Mouse (Mus musculus): ENCODE results near the gene Osbp. TPM values are rescaled to one million over a fixed set of nuclear protein-coding genes. Genes with fewer than 3 reads are reported as not detected.

Osbp gene
- polyA plus RNA-seq, 1 experiment, result 32.9 TPM

GRCm38 (mm10) chr19:12041217-12041616, 75.5 kb downstream of the Osbp start, which contains the start of gene Olfr1423:
TSS of gene Olfr1423 (minus strand) at chr19:12041317.
- H3K4me1 ChIP-seq (ENCODE audit: control insufficient read depth, insufficient read depth, low read length), result no peaks in the 10 kb centered on the region
- H3K4me3 ChIP-seq (ENCODE audit: insufficient read depth, low read length), result no peak within 1 kb of the TSS
- H3K27ac ChIP-seq (ENCODE audit: insufficient read depth, low read depth, low read length), result no peak within 1 kb of the TSS
- TF ChIP-seq CTCF (IDR thresholded peaks at IDR 0.05; ENCODE audit: low read depth, low read length), result no peak
- no peak for TF ChIP-seq POLR2A (IDR thresholded peaks at IDR 0.05; ENCODE audit: borderline replicate concordance, low read depth, low read length)

GRCm38 (mm10) chr19:12043163-12043562, 77.4 kb downstream of the Osbp start:
- H3K4me1 ChIP-seq (ENCODE audit: control insufficient read depth, insufficient read depth, low read length), result no peaks in the 10 kb centered on the region
- TF ChIP-seq POLR2A (IDR thresholded peaks at IDR 0.05; ENCODE audit: borderline replicate concordance, low read depth, low read length) (no peak), CTCF (IDR thresholded peaks at IDR 0.05; ENCODE audit: low read depth, low read length) (no peak)
- no peak overlapping the region for H3K4me3 ChIP-seq (ENCODE audit: insufficient read depth, low read length)
- no peak overlapping the region for H3K27ac ChIP-seq (ENCODE audit: insufficient read depth, low read depth, low read length)

Other genes starting within 250 kb of the Osbp start
- gene Gif, start 218.4 kb upstream of the Osbp start, polyA plus RNA-seq (2012; ENCODE audit: insufficient read depth, insufficient read length, missing spikeins), result not detected in 2 replicates
- 19.2 and 20.8 TPM in 2 replicates for gene Mrpl16, start 195.6 kb upstream of the Osbp start, polyA plus RNA-seq (2012; ENCODE audit: insufficient read depth, insufficient read length, missing spikeins)
- 23.1 and 28.0 TPM in 2 replicates for gene Stx3, start 146.5 kb upstream of the Osbp start, polyA plus RNA-seq (2012; ENCODE audit: insufficient read depth, insufficient read length, missing spikeins)
- gene Olfr1417, start 126.7 kb upstream of the Osbp start, polyA plus RNA-seq (2012; ENCODE audit: insufficient read depth, insufficient read length, missing spikeins), result not detected in 2 replicates
- not detected in 2 replicates for gene Olfr1418, start 104.9 kb upstream of the Osbp start, polyA plus RNA-seq (2012; ENCODE audit: insufficient read depth, insufficient read length, missing spikeins)
- not detected in 2 replicates for gene Olfr1419, start 90.8 kb upstream of the Osbp start, polyA plus RNA-seq (2012; ENCODE audit: insufficient read depth, insufficient read length, missing spikeins)
- not detected in 2 replicates for gene Olfr1420, start 79.4 kb upstream of the Osbp start, polyA plus RNA-seq (2012; ENCODE audit: insufficient read depth, insufficient read length, missing spikeins)
- 26.7 and 31.3 TPM in 2 replicates for gene Patl1, start 53.5 kb upstream of the Osbp start, polyA plus RNA-seq (2012; ENCODE audit: insufficient read depth, insufficient read length, missing spikeins)
- not detected in 2 replicates for gene Olfr1423, start 75.4 kb downstream of the Osbp start, polyA plus RNA-seq (2012; ENCODE audit: insufficient read depth, insufficient read length, missing spikeins)
- not detected in 2 replicates for gene Olfr1424, start 96.7 kb downstream of the Osbp start, polyA plus RNA-seq (2012; ENCODE audit: insufficient read depth, insufficient read length, missing spikeins)
- gene Olfr1425, start 111.8 kb downstream of the Osbp start, polyA plus RNA-seq (2012; ENCODE audit: insufficient read depth, insufficient read length, missing spikeins), result not detected in 2 replicates
- gene Olfr1426, start 126.1 kb downstream of the Osbp start, polyA plus RNA-seq (2012; ENCODE audit: insufficient read depth, insufficient read length, missing spikeins), result not detected in 2 replicates
- gene Olfr1427, start 137.4 kb downstream of the Osbp start, polyA plus RNA-seq (2012; ENCODE audit: insufficient read depth, insufficient read length, missing spikeins), result not detected in 2 replicates
- gene Olfr1428, start 150.0 kb downstream of the Osbp start, polyA plus RNA-seq (2012; ENCODE audit: insufficient read depth, insufficient read length, missing spikeins), result not detected in 2 replicates
- not detected in 2 replicates for gene Olfr76, start 157.3 kb downstream of the Osbp start, polyA plus RNA-seq (2012; ENCODE audit: insufficient read depth, insufficient read length, missing spikeins)
- 0.20 and 0.28 TPM in 2 replicates for gene Olfr1555-ps1, start 204.2 kb downstream of the Osbp start, polyA plus RNA-seq (2012; ENCODE audit: insufficient read depth, insufficient read length, missing spikeins)
- gene Olfr1431, start 234.7 kb downstream of the Osbp start, polyA plus RNA-seq (2012; ENCODE audit: insufficient read depth, insufficient read length, missing spikeins), result not detected in 2 replicates